Mouse (Mus musculus): ENCODE data around the gene Asic5. TPM values are rescaled to one million over a fixed set of nuclear protein-coding genes. Genes with fewer than 3 reads are reported as not detected.

Asic5 gene
- polyA plus RNA-seq, 1 experiment, result not detected

- TF ChIP-seq POLR2A (IDR thresholded peaks at IDR 0.05; ENCODE audit: borderline replicate concordance, low read depth, low read length) (no peak), CTCF (IDR thresholded peaks at IDR 0.05; ENCODE audit: low read depth, low read length) (no peak)
- H3K4me3 ChIP-seq (ENCODE audit: insufficient read depth, low read length), result no peak overlapping the region
- H3K27ac ChIP-seq (ENCODE audit: insufficient read depth, low read depth, low read length), result no peak overlapping the region
- H3K4me1 ChIP-seq (ENCODE audit: control insufficient read depth, insufficient read depth, low read length), result no peaks in the 10 kb centered on the region
Measured at GRCm38 (mm10) chr3:82043676-82044075, 61.6 kb downstream of the Asic5 start.

DNA sequence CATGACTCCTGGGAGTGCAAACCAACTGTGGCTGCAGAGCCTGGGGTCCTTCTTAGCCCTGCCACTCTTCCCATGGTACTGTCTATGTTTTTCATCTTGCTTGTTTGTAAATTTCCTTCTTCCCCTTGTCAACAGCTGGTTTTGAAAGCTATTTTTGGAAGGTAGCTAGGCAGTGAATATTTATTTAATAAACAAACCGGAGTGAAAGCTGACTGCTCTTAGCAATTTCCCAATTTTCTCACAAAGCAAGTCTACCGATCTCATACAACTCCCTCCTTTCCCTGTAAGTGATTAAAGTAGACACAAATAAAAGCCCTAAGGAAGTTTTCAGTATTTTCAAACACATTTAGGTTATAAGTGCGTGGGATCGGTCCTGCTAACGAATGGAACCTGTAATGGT is 62.8 kb downstream of the Asic5 start:
- Histone ChIP-seq H3K4me3 (ENCODE audit: insufficient read depth, low read length) (no peak overlapping the region), H3K4me1 (ENCODE audit: control insufficient read depth, insufficient read depth, low read length) (no peaks in the 10 kb centered on the region), H3K27ac (ENCODE audit: insufficient read depth, low read depth, low read length) (no peak overlapping the region)
- TF ChIP-seq POLR2A (IDR thresholded peaks at IDR 0.05; ENCODE audit: borderline replicate concordance, low read depth, low read length) (no peak), CTCF (IDR thresholded peaks at IDR 0.05; ENCODE audit: low read depth, low read length) (no peak)

GRCm38 (mm10) chr3:82046087-82046486 is 64.0 kb downstream of the Asic5 start:
- Histone ChIP-seq H3K4me1 (ENCODE audit: control insufficient read depth, insufficient read depth, low read length) (no peaks in the 10 kb centered on the region), H3K27ac (ENCODE audit: insufficient read depth, low read depth, low read length) (no peak overlapping the region), H3K4me3 (ENCODE audit: insufficient read depth, low read length) (no peak overlapping the region)
- TF ChIP-seq CTCF (IDR thresholded peaks at IDR 0.05; ENCODE audit: low read depth, low read length) (no peak), POLR2A (IDR thresholded peaks at IDR 0.05; ENCODE audit: borderline replicate concordance, low read depth, low read length) (no peak)

GRCm38 (mm10) chr3:82047100-82047753 is 65.1 kb downstream of the Asic5 start:
- no peak for TF ChIP-seq POLR2A (IDR thresholded peaks at IDR 0.05; ENCODE audit: borderline replicate concordance, low read depth, low read length)
- TF ChIP-seq CTCF (IDR thresholded peaks at IDR 0.05; ENCODE audit: low read depth, low read length), result peak; percentile 49; the same call in 1 of the 2 replicates
- Histone ChIP-seq H3K4me3 (ENCODE audit: insufficient read depth, low read length) (no peak overlapping the region), H3K4me1 (ENCODE audit: control insufficient read depth, insufficient read depth, low read length) (no peaks in the 10 kb centered on the region), H3K27ac (ENCODE audit: insufficient read depth, low read depth, low read length) (no peak overlapping the region)

DNA sequence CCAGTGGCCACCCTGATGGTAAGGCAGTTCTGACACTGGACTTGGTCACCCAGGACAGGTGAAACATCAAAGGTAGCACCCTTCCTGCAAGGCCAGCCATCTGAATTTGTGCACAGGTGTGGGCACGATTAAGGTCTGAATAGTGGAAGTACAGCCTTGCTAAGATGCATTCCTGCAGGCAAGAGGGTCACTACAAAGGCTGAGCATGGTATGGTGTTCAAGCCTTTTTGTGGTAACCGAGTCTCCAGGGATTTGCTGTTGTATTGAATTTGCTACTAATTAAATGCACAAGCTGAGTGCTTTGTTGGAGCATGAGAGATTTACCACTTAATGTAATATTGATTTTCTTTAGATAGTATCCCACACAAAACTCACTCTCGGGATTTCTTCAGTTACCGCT is 66.0 kb downstream of the Asic5 start:
- Histone ChIP-seq H3K4me1 (ENCODE audit: control insufficient read depth, insufficient read depth, low read length) (no peaks in the 10 kb centered on the region), H3K4me3 (ENCODE audit: insufficient read depth, low read length) (no peak overlapping the region), H3K27ac (ENCODE audit: insufficient read depth, low read depth, low read length) (no peak overlapping the region)
- no peak for TF ChIP-seq POLR2A (IDR thresholded peaks at IDR 0.05; ENCODE audit: borderline replicate concordance, low read depth, low read length)
- TF ChIP-seq CTCF (IDR thresholded peaks at IDR 0.05; ENCODE audit: low read depth, low read length), result no peak

GRCm38 (mm10) chr3:82048681-82049080 is 66.6 kb downstream of the Asic5 start:
- Histone ChIP-seq H3K4me1 (ENCODE audit: control insufficient read depth, insufficient read depth, low read length) (no peaks in the 10 kb centered on the region), H3K4me3 (ENCODE audit: insufficient read depth, low read length) (no peak overlapping the region), H3K27ac (ENCODE audit: insufficient read depth, low read depth, low read length) (no peak overlapping the region)
- TF ChIP-seq POLR2A (IDR thresholded peaks at IDR 0.05; ENCODE audit: borderline replicate concordance, low read depth, low read length) (no peak), CTCF (IDR thresholded peaks at IDR 0.05; ENCODE audit: low read depth, low read length) (no peak)

DNA sequence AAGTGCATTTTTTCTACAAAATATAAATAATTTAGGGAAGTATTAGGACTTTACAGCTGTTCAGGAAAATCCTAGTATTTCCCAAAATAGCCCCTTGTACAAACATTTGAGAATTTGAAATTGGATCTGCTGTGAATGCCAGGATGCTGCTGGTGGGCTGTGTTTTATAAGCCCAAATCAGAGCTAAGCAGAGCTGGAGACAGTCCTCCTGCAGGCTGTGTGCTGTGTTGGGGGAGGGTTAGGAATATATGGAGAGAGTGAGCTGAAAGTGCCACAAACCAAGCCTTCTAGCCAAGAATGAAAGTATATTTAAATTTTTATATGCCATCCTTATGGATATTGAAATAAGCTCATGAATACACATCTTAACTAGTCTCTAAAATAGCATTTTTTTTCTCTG is 69.4 kb downstream of the Asic5 start:
- H3K4me3 ChIP-seq (ENCODE audit: insufficient read depth, low read length), result no peak overlapping the region
- no peak overlapping the region for H3K27ac ChIP-seq (ENCODE audit: insufficient read depth, low read depth, low read length)
- TF ChIP-seq POLR2A (IDR thresholded peaks at IDR 0.05; ENCODE audit: borderline replicate concordance, low read depth, low read length), result no peak
- no peak for TF ChIP-seq CTCF (IDR thresholded peaks at IDR 0.05; ENCODE audit: low read depth, low read length)
- no peaks in the 10 kb centered on the region for H3K4me1 ChIP-seq (ENCODE audit: control insufficient read depth, insufficient read depth, low read length)

DNA sequence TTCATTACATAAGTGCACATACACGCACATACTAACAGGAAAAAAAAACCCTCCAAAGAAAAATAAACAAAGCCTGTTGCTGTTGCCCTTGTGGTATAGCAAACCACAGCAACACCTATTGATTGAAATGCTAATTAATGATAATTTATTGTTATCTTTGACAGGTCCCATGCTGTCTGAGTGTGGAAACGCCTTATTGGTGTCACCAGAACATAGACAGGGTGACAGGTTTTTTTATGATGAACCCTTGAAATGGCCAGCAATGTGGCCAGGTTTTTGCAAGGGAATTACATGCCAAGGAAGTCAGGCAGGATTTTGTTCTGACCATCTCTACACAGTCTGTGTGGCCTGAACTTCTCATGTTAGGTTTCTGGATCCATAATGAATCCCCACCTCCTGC is 69.9 kb downstream of the Asic5 start:
- TF ChIP-seq CTCF (IDR thresholded peaks at IDR 0.05; ENCODE audit: low read depth, low read length) (no peak), POLR2A (IDR thresholded peaks at IDR 0.05; ENCODE audit: borderline replicate concordance, low read depth, low read length) (no peak)
- Histone ChIP-seq H3K4me3 (ENCODE audit: insufficient read depth, low read length) (no peak overlapping the region), H3K4me1 (ENCODE audit: control insufficient read depth, insufficient read depth, low read length) (no peaks in the 10 kb centered on the region), H3K27ac (ENCODE audit: insufficient read depth, low read depth, low read length) (no peak overlapping the region)

DNA sequence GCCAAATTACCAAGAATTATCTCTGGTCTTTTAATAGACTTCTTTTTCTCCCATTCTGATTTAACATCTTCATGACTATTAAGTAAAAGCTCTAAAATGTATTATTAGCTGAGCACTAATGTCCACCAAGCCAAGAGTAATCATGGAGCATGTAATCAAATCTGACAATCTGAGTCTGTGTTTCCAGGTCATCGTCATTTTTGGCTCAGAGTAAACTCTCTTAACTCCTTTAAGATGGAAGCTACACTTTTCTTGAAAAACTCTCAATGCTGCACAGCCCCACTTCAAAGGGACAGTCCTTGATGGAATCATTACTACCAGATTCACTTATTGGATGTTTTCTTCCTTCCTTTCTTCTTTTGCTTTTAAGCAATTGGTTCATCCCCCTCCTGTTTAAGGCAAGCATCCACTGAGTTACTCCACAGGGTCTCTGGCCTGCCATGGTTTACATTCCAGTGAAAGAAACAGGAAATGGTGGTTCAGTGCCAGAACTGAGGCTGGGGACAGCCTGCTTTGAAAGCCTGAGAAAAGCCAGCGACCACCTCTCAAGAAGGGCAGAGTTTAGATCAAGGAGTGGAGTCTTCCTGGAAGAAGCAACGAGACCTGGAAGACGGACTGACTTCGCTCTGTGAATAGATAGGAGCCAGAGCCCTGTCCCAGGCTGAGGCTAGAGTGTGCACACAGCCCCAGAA is 72.3 kb downstream of the Asic5 start:
- no peak for TF ChIP-seq CTCF (IDR thresholded peaks at IDR 0.05; ENCODE audit: low read depth, low read length)
- TF ChIP-seq POLR2A (IDR thresholded peaks at IDR 0.05; ENCODE audit: borderline replicate concordance, low read depth, low read length), result no peak
- no peak overlapping the region for H3K27ac ChIP-seq (ENCODE audit: insufficient read depth, low read depth, low read length)
- no peak overlapping the region for H3K4me3 ChIP-seq (ENCODE audit: insufficient read depth, low read length)
- H3K4me1 ChIP-seq (ENCODE audit: control insufficient read depth, insufficient read depth, low read length), result no peaks in the 10 kb centered on the region

DNA sequence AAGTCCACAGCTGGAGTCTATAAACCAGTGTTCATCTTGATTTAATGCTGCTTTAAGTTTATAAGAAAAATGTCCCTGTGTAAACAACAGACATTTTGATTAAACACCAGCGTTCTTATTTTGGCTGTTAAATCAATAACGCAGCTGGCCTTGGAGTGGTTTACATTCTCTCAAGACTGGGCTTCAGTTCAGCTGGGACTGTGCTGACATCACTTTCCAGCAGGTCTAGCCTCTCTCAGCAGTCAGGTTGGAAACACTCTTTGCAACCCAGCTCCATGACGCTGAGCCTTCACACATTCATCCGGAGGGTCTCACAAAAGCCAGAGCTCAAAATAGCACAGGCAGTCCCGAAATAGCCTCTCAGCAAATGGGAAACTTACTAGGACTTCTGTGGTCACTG is 75.1 kb downstream of the Asic5 start:
- H3K4me1 ChIP-seq (ENCODE audit: control insufficient read depth, insufficient read depth, low read length), result no peaks in the 10 kb centered on the region
- TF ChIP-seq POLR2A (IDR thresholded peaks at IDR 0.05; ENCODE audit: borderline replicate concordance, low read depth, low read length) (no peak), CTCF (IDR thresholded peaks at IDR 0.05; ENCODE audit: low read depth, low read length) (no peak)
- H3K4me3 ChIP-seq (ENCODE audit: insufficient read depth, low read length), result no peak overlapping the region
- H3K27ac ChIP-seq (ENCODE audit: insufficient read depth, low read depth, low read length), result no peak overlapping the region
